Mouse (Mus musculus) thymus, adult 2 months (tissue): ENCODE results near the gene Tm9sf2.

Experiments
- CTCF ChIP-seq: fragments of 200-500 bp; IDR thresholded peaks from 2 replicates; pipeline ENCODE4 v1.5.1; 2012; ENCODE audit warnings: mild to moderate bottlenecking, control low read depth, low read length, moderate library complexity, borderline replicate concordance; ENCODE audit not compliant: control insufficient read depth, poor library complexity, insufficient read depth; ENCODE audit errors: extremely low read depth
- POLR2A ChIP-seq: fragments of 200-500 bp; IDR thresholded peaks from 2 replicates; pipeline ENCODE4 v1.6.1; 2012; ENCODE audit warnings: mild to moderate bottlenecking, low read length, control low read depth, moderate library complexity; ENCODE audit not compliant: control insufficient read depth, poor library complexity, insufficient read depth; ENCODE audit errors: extremely low read depth

DNA sequence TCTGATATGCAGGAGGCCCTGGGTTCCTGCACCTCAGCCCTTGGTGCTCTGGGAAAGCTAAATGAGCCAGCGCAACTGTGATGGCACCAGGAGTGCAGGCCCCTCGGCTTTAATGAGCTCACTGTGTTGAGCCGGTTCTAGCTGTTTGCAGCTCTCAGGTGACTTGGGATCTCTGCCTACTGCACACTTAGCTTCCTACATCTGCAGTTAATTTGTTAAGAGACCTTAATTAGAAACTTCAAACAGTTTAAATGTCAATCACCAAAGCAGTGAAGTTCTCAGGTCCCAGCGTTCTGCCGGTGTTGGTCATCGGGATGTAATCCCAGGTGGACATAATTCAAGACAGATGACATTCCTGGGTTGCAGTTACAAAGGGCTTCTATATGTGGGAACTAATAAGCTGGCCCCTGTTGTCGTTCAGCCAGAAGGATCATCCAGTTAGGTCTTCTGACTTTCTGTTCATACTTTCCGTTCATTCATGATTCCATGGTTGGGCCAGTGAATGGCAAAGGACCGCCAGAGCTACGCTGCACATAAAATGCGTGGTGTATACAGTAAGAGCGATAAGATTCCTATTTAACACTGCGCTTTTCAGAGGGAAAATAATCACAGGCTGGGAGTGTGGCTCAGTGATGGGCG is 93.5 kb downstream of the Tm9sf2 start:
- TF ChIP-seq CTCF, result no peak
- no peak for TF ChIP-seq POLR2A
